Mouse (Mus musculus) spleen, adult 10 weeks (tissue): ENCODE measurements around the gene Zer1. TPM values are rescaled to one million over a fixed set of nuclear protein-coding genes. Genes with fewer than 3 reads are reported as not detected.

ENCODE experiments used
- polyA plus RNA-seq: library from polyadenylated mRNA; stranded (reverse); fragments of 350-450 nt; fragmentation: Illumina TruSeq; extraction: RNeasy Lipid Tissue Mini Kit (QIAGEN cat#74804); gene quantifications from one replicate; pipeline ENCODE4 v1.2.3, GENCODE M21; 2015; ENCODE audit warnings: low replicate concordance; ENCODE audit not compliant: insufficient read depth

Zer1 gene
- polyA plus RNA-seq = 30.0 TPM

DNA sequence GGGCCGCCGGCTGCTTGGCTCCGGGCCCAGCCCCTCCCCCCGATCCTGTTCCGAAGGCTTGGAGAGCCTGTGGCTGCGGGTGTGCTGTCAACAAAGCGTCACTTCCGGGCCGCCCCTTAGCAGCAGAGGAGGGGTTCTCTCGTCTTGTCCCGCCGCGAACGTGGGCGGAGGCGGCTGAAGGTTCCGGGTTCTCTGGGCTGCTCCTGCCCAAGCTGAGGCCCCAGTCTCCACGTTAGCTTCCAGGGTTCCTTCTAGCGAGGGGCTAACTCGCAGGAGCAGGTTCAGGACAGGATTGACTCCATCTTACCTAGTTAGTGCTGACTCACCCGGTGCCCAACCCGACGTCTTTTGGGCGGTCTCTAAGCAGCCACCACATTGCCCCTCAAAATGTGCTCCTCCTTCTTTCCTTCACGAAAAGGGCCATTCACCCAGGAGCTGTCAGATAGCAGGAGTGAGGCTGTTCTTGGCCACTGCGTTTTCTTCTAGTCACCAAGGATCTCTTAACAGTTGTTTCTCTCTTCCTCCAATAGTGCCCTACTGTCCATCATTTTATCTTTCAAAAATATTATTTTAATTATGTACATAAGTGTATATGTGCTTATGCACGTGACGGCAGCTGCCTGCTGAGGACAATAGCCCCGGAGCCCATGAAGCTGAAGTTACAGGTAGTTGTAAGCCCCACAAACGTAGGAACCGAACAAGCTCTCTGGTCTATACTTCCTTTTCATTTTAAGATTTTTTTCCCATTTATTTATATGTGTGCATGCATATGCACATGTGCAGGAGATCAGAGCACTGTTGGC lies at the start of gene Zer1:
Gene Zer1, minus strand, starts transcription at position 114 of the 803 bp plus-strand sequence.

DNA sequence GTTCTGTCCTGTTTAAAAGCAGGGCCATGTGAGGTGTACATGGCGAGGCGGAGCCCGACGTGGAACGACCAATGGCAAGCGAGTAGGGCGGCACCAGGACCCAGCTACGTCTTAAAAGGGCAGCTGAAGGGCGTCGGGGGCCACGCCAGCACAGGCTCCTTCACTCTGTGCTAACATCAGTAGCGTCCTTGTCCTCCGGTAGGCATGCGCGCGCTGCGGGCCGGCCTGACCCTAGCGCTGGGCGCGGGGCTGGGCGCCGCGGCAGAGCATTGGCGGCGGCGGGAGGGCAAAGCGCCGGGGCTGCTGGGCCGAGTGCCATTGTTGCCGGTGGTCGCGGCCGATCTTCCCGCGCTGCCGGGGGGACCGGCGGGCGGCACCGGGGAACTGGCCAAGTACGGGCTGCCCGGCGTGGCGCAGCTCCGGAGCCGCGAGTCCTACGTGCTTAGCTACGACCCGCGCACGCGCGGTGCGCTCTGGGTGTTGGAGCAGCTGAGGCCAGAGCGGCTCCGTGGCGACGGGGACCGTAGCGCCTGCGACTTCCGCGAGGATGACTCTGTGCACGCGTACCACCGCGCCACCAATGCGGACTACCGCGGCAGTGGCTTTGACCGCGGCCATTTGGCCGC lies 47.1 kb upstream of the Zer1 start, which contains the start of gene Endog:
Gene Endog, plus strand, starts transcription at position 123 of the 626 bp plus-strand sequence.

GRCm38 (mm10) chr2:30133613-30134377 lies 9.4 kb upstream of the Zer1 start, which contains the start of gene Tbc1d13:
Tbc1d13 (plus strand) TSS chr2:30133746.

GRCm38 (mm10) chr2:30093471-30094207 lies 30.7 kb downstream of the Zer1 start, which contains the start of gene Zdhhc12:
Zdhhc12 (minus strand) TSS chr2:30093648.

DNA sequence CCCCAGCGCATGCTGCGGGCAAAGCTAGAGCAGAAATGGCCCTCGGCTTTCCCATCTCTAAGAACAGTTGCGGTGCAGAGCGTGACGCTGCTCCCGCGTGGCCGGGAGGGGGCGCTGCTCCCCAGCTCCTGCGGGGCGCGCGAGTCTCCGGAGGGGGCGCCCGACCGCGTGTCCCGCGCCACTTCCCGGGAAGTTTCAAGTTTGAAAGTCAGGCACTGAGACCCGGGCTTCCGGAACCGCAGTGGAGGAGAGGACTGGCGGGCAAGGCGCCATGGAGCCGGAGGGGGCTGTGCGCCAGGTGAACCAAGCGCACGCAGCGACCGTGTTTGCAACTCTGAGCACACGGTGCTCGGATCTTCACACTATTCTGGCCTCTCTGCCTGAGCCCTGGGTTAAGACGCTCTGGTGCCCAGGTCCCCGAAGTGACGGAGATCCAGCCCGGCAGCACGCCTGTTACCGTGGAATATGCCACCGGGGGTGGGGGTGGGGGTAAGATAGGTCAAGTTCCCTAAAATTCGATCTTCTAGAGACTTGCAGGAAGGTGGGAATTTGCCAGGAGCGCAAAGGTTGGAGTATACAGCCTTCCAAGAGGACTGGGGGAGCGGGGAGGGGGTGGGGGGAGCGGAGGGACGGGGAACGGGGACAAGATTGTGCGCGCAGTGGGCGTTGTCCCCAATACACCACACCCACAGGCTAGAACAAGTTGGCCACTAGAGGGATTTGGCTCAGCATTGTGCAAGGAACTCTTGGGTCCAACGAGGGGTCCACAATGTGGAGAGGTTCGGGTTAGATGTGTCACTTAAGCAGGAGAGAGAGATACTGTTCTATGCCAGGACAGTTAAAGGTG lies 46.7 kb downstream of the Zer1 start, which contains the start of gene Pkn3:
Gene Pkn3, plus strand, starts transcription at position 183 of the 847 bp plus-strand sequence.

DNA sequence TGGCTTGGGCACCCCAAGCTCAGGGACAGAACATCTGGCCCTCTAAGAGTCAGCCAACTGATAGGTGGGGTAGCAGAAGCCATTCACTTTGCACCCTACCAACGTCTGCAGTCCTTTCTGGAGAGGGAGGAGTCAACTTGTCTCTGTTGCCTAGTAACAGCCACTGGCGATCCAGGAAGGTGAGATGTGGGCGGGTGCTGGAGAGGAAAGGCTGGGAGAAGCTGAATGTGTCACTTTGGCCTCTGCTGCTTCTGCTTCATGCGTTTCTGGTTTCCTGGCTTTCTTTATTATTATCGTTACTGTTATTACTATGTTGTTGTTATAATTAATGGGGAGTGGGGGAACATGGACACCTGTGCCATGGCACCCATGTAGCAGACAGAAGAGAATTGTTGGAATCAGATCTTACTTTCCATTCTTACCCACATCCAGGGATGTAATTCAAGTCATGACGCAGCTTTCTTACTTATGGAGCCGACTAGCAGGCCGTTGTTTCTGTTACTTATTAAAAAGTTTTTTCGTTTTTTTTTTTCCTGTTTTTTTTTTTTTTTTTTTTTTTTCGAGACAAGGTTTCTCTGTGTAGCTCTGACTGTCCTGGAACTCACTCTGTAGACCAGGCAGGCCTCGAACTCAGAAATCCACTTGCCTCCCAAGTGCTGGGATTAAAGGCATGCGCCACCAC lies 67.0 kb downstream of the Zer1 start, which contains the start of gene Set:
Gene Set, plus strand, starts transcription at position 156 of the 682 bp plus-strand sequence.

DNA sequence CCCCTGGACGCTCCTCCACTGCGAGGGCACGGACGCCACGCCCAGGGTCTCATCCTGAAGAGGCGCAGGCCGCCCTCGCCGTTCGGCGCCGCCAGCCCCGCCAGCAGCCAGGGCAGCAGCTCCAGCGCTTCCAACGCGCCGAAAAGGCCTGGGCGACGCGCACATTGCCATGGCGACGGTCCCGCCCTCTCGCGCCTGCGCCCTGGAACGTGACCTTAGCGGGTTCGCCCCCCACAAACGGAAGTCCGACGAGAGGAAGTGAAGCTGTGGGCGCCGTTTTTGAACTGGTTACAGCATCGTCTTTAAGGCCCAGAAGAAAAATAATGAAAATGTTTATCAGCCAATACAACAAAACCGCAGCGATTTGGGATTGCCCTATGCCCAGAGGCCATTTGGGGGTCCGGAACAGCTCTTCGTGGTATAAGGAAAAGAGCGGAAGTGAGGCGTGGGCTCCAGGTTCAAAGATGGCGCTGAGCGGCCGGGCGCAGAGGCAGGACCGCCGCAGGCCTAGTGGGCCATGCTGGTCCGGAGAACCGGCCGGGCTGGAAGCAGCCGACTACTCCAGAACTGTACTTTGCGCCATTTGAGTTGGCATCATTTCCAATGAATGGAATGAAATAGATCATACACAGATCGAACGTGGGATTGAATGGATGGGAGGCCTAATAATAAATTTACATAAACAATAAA lies 75.5 kb downstream of the Zer1 start, which contains the start of gene Wdr34:
Gene Wdr34, minus strand, starts transcription at position 183 of the 690 bp plus-strand sequence.

Other genes with a start within 250 kb of the Zer1 start
- gene Odf2, start 235.4 kb downstream of the Zer1 start, polyA plus RNA-seq = 49.3 TPM
- gene Gle1, start 189.2 kb downstream of the Zer1 start, polyA plus RNA-seq = 47.2 TPM
- 111 TPM for gene Sptan1, start 159.0 kb downstream of the Zer1 start, polyA plus RNA-seq
- 0.88 TPM for gene Wdr34, start 75.7 kb downstream of the Zer1 start, polyA plus RNA-seq
- gene Set, start 67.2 kb downstream of the Zer1 start, polyA plus RNA-seq = 534 TPM
- 1.2 TPM for gene Pkn3, start 46.9 kb downstream of the Zer1 start, polyA plus RNA-seq
- gene Zdhhc12, start 30.9 kb downstream of the Zer1 start, polyA plus RNA-seq = 4.9 TPM
- 42.2 TPM for gene Tbc1d13, start 9.2 kb upstream of the Zer1 start, polyA plus RNA-seq
- gene Endog, start 46.9 kb upstream of the Zer1 start, polyA plus RNA-seq = 1.2 TPM
- 8.9 TPM for gene Spout1, start 53.9 kb upstream of the Zer1 start, polyA plus RNA-seq
- 5.0 TPM for gene Kyat1, start 81.3 kb upstream of the Zer1 start, polyA plus RNA-seq
- 9.8 TPM for gene Lrrc8a, start 113.1 kb upstream of the Zer1 start, polyA plus RNA-seq
- gene Gm28035, start 116.0 kb upstream of the Zer1 start, polyA plus RNA-seq = 1.5 TPM
- 27.3 TPM for gene Phyhd1, start 141.6 kb upstream of the Zer1 start, polyA plus RNA-seq
- gene Gm28038, start 156.5 kb upstream of the Zer1 start, polyA plus RNA-seq = not detected
- gene Dolk, start 161.7 kb upstream of the Zer1 start, polyA plus RNA-seq = 8.9 TPM
- 24.6 TPM for gene Nup188, start 161.8 kb upstream of the Zer1 start, polyA plus RNA-seq
- 19.0 TPM for gene Sh3glb2, start 234.8 kb upstream of the Zer1 start, polyA plus RNA-seq
- 4.3 TPM for gene Miga2, start 239.6 kb upstream of the Zer1 start, polyA plus RNA-seq